Mouse (Mus musculus): ENCODE data around the gene Cd68.
A peak's percentile ranks its signal among the peaks of the same experiment; 100 is the strongest.

Cd68 gene

DNA sequence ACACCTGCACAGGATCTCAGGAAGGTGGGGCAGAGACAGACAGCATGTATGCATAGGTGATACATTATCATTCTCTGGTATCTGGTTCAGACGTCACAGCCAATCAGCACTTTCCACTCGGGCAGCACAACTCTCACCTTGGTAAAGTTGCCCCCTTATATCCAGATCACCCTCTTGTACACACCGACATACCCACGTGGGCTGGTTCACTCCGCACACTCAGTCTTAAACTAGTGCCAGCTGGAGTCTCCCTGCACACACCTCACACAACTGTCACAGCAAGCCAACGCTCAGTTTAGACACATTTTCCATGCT lies 29.1 kb upstream of the Cd68 start:
- no peak for DNase-seq (ENCODE audit: low read depth, low spot score)

DNA sequence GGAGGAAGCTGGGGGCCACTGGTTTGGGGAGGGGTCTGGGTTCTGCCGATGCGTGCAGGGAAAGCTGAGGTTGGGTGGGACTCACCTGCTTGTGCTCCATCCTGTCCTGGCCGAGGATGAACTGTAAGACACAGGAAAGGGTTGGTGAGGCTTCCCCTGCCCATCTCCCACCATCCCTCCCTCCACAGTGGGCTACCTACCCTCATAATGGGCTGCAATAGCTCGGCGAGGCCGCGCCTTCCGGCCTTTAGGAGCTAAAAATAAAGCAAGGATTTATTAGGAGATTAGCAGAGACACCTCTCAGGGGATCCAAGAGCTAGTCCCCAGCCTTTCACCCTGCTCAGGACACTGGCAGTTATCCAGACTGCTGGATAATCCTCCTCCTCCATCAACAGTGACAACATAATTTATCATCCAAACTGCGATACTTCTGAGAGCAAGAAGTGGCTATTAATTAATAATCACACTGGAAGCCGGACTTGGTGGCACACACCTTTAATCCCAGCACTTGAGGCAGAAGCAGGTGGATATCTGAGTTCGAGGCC lies 27.5 kb upstream of the Cd68 start:
- no peak for DNase-seq (ENCODE audit: low read depth, low spot score)

DNA sequence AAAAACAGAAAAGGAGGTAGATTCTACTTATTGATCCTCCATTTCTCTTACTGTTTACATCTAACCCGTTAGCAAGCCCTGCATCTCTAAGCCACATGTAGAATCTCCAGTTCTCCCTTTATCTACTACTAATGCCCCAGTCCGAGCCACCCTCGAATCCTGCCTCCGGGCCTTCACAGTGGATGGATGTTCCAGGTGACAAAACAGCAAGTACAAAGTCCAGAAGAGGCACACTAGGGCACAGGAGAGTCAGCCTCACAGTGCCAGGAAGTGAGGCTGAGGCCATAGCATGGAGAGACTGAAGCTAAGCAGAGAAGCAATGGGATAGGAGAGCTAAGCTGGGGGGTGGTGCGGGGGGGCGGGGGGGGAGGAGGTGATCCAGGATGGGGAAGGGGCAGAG lies 26.9 kb upstream of the Cd68 start:
- DNase-seq (ENCODE audit: low read depth, low spot score), result no peak

DNA sequence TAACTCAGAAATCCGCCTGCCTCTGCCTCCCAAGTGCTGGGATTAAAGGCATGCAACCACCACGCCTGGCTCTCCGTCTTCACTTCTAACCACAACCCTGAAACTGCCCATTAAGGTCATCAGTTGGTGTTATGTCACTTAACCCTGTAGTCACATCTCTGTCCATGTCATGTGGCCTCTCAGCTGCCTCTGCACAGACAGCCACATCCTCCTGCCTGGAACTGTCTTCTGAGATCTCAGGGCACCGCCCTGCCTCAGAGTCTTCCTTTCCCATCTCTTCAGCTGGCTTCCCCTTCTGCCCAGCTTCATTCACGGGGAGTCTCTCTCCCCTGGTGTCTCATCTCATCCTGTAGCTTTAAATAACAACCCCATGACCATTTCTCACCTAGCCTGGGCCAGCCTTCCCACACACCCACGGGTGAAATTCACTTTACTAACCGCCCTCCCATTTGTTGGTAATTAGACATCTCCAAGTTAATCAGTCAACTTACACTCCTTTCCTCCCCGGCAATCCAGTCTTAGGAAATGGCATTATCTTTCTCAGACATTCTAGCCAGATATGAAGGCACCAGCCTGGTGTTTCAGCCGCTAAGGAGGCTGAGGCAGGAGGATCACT lies 26.4 kb upstream of the Cd68 start:
- no peak for DNase-seq (ENCODE audit: low read depth, low spot score)

DNA sequence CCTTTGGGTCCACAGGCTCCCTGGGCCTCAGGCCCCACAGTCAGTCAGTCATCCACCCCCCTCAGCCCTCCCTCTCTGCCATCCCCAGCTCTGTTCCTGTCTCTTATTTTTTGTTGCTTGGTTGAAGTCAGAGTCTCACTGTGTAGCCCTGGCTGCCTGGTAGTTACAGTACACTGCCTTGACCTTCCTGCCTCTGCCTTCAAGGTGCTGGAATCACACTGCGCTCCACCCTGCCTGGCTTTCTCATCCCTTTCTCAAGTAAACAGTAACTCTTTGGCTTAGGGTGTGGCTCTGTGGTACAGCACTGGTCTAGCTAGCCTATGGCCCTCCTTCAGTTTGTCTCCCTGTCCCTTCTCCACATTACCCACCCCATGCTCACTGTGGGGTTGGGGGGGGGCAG lies 23.9 kb upstream of the Cd68 start:
- DNase-seq (ENCODE audit: low read depth, low spot score), result no peak

DNA sequence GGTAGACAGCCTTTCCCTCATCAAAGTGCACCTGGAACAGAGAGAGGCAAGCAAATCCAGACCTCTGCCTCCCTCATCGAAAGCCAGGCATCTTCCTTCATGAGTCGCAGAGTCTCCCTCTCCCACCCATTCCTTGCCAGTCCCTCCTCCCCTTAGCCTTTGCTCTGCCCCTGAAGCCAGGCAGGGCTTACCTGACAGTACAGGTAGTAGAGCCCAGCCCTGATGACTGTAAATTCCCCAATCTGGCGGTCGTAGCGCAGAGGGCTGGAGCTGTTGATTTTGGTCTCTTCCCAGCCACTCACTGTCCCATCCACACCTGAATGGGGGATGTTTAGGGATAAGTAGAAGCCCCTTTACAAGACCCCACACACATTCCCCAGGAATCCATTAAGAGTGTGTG lies 21.1 kb upstream of the Cd68 start:
- DNase-seq (ENCODE audit: low read depth, low spot score), result no peak

DNA sequence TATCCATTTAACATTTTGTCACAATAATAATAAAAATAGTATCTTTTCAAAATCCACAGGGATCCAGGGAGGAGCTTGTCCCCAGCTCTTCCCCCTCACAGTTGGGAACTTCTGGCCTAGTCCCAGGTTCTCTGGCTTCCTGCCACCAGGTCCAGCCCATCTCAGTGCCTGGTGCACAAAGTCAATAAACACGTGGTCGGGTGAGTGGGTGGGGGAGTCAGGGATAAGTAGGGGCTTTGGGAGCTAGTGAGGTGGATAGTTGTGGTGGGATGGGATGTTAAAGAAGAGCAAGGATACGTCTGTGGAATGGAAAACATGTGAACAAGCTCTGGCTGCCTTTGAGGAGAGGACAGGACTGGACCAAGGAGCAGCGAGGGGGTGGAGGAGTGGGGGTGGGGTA lies 20.4 kb upstream of the Cd68 start:
- peak; percentile 82 for DNase-seq (ENCODE audit: low read depth, low spot score)

DNA sequence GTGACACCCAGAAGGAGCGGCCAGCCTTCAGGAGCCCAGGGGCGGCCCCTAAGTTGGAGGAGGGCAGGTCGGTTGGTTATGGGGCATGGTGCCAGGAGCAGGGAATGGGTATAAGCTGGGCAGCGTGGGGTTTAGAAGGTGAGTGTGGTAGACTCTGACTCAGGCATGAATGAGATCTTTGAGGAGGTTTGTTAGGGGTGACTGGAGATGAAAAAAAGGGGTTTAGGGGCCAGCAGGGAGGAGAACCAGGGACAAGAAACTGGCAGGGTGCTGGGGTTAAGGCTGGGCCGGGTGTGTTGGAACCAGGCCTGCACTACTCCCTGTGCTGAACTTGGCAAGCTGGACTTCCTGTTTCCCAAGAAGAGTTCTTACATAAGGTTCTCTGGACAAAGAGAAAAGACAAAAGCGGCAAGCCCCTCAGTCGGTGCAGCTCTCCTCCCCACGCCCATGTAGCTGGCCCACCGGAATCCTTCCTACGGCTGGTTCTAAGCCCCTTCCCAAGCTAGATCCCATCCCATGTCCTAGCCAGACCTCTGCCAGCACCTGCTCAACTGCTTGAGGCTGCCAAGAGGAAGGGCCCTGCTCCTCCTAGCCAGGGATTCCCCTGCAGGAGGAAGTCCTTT lies 19.7 kb upstream of the Cd68 start, which contains the start of gene Tnfsf13:
Tnfsf13 (minus strand) TSS at position 259 of the 623 bp plus-strand sequence.
- peak; percentile 92 for DNase-seq (ENCODE audit: low read depth, low spot score)

DNA sequence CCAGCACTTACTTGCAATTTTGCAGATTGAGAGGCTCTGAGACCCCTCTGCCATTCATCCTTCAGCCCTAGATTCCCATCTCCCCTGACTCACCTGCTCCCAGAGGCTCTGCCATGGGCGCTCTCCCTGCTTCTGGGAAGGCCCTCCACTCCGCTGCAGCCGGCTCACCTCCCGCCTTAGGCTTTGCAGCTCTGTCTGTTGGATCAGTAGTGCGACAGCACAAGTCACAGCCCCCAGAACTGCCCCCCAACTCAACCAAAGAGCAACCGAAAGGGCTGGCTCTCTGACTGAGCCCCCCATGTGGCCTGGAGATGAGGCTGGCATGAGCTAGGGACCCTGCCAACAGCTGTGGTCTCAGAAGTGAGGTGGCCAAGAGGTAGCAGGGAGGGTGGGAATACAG lies 19.0 kb upstream of the Cd68 start:
- DNase-seq (ENCODE audit: low read depth, low spot score), result no peak

DNA sequence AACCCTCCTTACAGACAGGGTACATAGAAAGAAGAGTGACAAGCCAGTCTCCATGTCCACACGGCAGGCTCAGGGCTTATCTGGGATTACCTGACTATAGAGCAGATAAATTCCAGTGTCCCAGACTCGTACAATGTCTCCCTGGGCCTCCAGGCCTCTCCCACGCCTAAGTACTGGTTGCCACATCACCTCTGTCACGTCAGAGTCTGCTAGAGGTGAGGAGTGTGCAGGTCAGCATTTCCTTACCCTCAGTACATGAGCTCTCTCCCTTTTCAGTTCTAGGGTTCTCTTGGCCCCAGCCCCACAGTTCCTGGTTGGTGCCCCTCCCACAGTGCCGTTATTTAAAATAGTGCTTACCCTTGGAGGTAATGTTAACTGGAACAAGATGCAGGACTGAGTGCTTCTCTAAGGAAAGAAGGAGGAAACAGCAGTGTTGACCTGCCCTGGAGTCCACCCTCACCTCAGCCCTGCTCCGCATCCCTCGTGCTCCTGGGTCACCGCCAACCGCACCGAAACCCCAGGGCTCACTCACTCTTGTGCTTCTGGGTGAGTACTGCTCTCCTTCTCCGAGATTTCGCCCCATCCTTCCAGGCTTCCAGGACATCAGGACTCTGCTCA lies 18.3 kb upstream of the Cd68 start:
- no peak for DNase-seq (ENCODE audit: low read depth, low spot score)

DNA sequence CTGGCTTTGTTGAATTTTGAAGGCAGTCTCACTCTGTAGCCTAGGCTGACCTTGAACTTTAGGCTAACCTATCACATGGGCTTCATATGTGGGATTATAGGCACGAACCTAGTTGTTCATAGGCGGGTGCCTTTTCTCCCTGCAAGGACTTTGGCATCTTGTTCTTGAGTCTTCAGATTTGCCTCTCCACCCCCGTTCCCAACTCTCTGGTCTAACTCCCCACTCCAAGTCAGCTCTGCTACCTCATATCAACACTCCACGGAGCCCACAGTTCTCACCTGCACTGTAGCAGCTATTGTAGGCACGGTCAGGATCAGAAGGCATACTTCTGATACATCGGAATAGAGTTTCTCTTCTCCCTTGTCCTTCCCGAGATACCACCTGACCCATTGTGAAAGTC lies 17.6 kb upstream of the Cd68 start:
- no peak for DNase-seq (ENCODE audit: low read depth, low spot score)

DNA sequence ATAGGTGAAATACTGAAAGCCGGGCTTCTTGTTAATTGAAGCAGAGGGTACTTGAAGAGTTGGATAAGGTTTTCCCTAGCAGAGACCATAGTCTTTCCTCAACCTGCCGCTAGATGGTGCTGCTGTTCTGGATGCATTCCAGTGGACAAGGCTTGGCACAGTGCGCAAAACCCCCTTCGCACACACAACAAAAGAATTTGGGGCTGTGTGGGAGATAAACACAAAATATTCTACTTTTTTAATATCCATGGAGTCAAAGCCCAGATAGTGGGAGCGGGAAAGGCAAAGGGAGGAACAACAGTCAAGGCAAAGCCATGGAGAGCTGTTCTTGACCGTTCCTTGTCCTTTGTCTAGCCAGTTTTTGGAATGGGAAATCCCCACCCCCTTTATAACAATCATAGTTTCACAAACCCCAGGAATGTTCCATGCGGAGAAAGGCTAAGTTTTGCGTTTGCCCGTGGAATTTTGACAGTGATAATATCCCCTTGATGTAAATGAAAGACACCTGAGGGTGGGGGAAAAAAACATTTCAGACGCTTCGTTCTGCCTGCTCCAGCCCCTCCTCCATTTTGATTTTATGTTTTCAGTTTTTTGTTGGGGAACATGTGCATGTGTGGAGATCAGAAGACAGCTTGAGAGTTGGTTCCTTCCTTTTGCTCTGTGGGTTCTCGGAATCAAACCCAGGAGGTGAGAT lies 17.0 kb upstream of the Cd68 start:
- peak; percentile 88 for DNase-seq (ENCODE audit: low read depth, low spot score)

DNA sequence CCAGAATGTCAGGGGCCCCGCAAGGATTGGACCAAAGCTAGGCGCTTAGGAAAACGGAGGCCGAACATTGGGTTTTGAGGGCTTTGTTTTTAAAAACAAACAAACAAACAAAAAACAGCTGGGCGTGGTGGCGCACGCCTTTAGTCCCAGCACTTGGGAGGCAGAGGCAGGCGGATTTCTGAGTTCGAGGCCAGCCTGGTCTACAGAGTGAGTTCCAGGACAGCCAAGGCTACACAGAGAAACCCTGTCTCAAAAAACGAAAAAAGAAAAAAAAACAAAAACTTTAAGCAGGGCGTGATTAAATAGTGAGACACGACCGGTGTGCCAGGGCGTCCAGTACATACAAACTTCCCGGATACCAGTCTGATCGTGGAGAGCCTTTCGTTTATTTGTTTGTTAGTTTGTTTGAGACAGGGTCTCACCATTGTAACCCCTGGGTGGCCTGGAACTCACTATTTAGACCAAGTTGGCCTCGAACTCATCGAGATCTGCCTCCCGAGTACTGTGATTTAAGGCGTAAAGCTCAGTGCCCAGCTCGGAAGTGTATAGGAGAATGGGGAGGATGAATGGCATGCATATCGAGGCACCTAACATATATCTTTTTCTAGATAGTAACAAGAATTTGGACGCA lies 16.4 kb upstream of the Cd68 start:
- no peak for DNase-seq (ENCODE audit: low read depth, low spot score)

DNA sequence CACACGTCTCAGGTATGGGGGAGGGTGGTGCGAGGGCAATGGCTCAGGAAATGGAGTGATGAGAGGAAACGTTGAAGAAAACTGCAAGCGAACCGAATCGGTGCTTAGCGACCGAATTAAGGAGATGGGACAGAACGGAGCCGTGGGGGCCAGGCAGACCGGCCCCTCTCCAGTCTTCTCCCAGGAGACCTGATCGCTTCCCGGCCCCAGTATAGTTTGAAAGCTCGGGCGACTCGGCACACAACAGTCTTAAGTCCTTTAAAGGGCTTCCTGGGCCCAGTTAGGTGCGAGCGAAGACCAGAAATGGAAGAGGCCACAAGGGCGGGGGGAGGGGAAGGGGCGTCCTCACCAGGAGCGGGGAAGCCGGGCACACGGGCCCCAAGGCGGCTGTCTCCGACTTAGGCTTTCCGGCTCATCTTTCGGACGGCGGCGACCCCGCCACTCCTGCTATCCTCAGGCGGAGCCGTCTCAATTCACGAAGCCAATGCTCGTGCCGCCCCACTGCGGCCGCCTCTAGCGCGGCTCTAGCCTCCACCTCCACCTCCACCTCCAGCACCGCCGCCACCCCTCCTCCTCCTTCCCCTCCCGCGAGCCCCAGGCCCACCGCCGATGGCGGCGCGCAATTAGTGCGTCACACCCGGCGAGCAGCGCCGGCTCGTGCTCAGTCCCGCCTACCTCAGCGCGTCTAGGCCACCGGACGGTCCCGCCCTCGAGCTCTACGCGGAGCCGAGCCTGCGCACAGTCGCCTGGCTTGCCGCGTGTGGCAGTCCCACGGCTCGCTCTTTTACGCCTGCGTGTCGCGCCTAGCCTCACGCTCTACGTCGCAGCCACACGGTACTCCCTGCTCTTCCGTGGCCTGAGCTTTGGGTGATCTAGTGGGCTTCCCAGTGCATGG lies 15.6 kb upstream of the Cd68 start, which contains the start of gene Senp3:
Senp3 (minus strand) TSS at position 771 of the 895 bp plus-strand sequence.
- peak; percentile 97 for DNase-seq (ENCODE audit: low read depth, low spot score)

DNA sequence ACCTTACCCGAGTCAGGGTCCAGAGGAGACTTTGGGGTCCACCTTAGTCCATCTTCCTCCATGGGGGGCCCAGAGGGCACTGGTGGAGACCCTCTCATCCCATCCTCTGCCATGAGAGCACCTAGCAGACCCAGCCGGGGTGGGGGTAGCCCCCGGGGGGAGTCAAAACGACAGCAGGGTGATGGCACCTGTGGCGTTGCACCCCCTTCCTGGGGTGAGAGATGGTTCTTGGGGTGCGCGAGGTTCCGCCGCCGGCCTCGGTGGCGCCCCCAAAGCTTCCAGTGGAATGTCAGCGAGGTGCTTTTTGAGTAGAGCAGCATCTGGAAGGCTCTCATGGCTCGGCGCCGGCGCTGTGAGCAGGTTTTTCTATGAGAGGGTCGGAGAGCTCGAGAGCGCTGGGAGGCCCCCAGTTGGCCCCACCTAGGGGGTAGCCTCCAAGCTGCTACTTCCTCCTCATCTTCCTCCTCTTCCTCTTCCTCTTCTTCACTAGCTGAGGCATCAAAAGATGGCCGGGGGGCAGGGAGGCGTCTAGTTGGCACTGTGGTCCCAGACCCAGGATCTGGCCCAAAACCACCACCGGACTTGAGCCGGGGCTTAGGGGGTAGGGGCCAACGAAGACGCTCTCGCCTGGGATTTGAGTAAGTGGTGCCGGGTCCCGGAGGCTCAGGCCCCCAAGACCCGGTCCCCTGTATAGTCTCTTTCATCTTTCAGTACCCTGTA lies 14.3 kb upstream of the Cd68 start:
- DNase-seq (ENCODE audit: low read depth, low spot score), result no peak

DNA sequence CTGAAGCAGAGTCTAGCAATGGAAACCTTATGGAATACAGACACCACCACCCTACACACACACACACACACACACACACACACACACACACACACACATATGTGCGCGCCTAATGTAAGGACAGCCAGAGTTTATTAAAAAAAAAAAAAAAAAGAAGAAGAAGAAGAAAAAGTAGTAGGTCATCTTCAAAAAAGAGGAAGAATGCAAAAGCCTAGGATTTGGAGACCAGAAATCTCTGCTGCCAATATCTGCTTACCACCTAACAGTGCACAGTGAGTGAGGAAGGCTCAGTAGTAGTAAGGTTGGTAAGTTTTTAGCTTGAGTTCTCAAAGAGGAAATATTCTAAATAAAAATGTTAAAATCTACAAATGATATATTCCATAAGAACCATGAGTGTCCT lies 13.2 kb upstream of the Cd68 start:
- DNase-seq (ENCODE audit: low read depth, low spot score), result no peak

DNA sequence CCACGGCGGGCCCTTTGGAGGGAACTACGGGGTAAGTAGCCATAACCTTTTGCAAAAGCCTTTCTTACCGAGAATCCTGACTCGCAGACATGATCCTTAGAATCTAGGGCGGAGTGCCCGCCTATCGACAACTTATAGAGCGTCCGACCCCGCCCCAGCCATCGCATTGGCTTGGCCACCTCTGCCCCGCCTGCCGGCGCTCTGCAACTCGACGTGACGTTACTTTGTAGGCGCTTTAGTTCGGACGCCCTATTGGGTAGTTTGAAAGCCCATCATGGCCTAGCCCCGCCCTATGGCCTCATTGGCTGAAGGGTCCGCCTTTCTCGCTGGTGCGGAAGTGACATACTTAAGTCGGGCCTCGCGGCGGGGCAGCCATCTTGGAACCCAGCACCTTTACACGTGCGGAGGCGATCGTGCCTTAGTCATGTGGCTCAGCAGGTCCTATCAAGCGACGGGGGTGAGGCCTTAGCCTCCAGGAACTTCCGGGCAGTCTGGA lies 6.3 kb upstream of the Cd68 start, which contains the start of gene Eif4a1:
Eif4a1 (minus strand) TSS at position 213 of the 496 bp plus-strand sequence.
- DNase-seq (ENCODE audit: low read depth, low spot score), result peak; percentile 100

DNA sequence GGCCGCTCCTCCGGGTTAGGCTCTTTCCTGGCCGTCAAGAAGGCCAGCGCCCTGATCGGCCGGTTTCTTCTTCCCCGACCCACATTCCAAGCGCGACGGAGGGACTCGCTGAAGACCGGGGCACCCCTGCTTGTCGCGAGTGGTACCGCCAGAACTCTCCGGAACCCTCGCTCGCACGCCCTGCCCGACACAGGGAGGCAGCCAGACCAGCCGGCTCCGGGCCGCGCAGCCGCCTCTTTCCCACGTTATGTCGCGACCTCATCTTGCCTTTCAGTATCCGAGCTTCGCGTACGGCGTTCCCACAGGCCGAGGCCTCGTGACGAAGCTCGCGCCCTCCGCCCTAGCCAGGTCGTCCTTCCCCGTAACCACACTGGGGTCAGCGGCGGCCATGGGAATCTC lies 5.8 kb upstream of the Cd68 start:
- no peak for DNase-seq (ENCODE audit: low read depth, low spot score)

DNA sequence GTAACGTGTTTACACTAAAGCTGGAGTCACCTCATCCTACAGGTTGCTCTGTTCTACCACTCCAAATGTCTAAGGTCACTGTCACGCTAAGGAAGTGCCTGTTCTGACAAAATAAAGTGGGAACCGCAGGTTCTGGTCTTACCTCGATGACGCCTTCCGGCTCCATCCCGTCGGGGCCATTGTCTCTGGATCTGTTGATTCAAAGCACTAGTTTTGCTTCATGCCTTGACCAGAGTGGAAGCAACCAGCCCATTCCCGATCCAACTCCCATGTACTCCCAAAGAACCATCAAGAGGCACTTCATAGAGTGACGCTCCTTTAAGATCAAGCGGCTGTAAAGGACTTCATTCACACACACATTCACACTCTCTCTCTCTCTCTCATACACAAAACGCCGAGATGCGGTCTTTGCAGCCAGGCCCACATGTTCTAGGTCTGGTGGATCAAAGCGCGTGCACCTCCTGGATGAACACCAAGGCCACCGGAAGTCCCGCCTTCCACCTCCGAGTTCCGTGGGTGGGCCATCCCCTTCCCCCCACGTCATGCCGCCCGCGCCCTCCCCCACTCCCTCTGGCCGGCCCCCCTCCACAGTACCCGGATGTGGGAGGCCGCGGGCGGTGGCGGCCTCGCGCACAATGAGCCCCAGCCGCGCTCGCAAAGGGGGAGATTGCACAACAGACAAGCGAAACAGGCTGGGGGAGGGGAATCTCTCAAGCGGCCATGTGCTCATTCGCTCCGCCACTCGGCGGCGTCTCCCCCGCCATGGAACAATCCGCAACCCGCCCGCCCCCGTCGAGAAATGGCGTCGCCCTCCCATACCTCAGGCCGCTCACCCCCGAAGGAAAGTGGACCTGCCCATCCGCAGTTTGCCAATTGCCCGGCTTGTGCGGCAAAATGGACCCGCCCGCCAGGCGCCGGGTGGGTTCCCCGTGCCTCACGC lies 5.1 kb upstream of the Cd68 start:
- peak; percentile 95 for DNase-seq (ENCODE audit: low read depth, low spot score)
